Mouse (Mus musculus) inflammation-experienced regulatory T-cells, adult 6 months (primary cell): ENCODE results near the gene Gpr35. TPM values are rescaled to one million over a fixed set of nuclear protein-coding genes. Genes with fewer than 3 reads are reported as not detected.

ENCODE experiments used
- polyA plus RNA-seq, 3 experiments: library from polyadenylated mRNA; unstranded; fragments of 100-300 nt; shearing (Covaris generic); gene quantifications; one replicate each; pipeline ENCODE4 v1.2.1; 2017

The Gpr35 gene
- polyA plus RNA-seq, 3 experiments from 2014 or later = 0.23 to 1.8 (median 1.7) TPM

Other genes with a start within 250 kb of the Gpr35 start
- gene Gpc1, start 119.2 kb upstream of the Gpr35 start, polyA plus RNA-seq = 1 to 10 TPM in 2 of 3 experiments, under 1 TPM in 1; 0.87 to 3.0 (median 2.8) TPM
- 1 to 10 TPM in 1 of 3 experiments, under 1 TPM in 2; 0.71 to 1.6 (median 0.94) TPM for gene Ankmy1, start 48.0 kb upstream of the Gpr35 start, polyA plus RNA-seq
- gene Dusp28, start 43.9 kb upstream of the Gpr35 start, polyA plus RNA-seq = 1 to 10 TPM; 3.9 to 5.0 (median 4.1) TPM
- 10 to 100 TPM; 20.5 to 34.1 (median 28.4) TPM for gene Rnpepl1, start 40.1 kb upstream of the Gpr35 start, polyA plus RNA-seq
- gene Capn10, start 16.5 kb upstream of the Gpr35 start, polyA plus RNA-seq = 1 to 10 TPM; 4.6 to 7.3 (median 6.9) TPM
- gene Aqp12, start 55.5 kb downstream of the Gpr35 start, polyA plus RNA-seq = not detected
- gene Kif1a, start 151.1 kb downstream of the Gpr35 start, polyA plus RNA-seq = not detected
- gene Agxt, start 184.4 kb downstream of the Gpr35 start, polyA plus RNA-seq = not detected
- gene 2310007B03Rik, start 210.1 kb downstream of the Gpr35 start, polyA plus RNA-seq = not detected
- not detected for gene Crocc2, start 217.9 kb downstream of the Gpr35 start, polyA plus RNA-seq